Mouse (Mus musculus): Measurements from ENCODE around the gene Rbpjl.

Gene Rbpjl

GRCm38 (mm10) chr2:164448921-164449320 is 46.0 kb downstream of the Rbpjl start:
- DNase-seq = no peak

- no peak for DNase-seq
Measured at GRCm38 (mm10) chr2:164449341-164450042, 46.6 kb downstream of the Rbpjl start.

GRCm38 (mm10) chr2:164452000-164452676 is 49.2 kb downstream of the Rbpjl start:
- no peak for DNase-seq

- no peak for DNase-seq
Measured at GRCm38 (mm10) chr2:164453047-164453757, 50.3 kb downstream of the Rbpjl start.

GRCm38 (mm10) chr2:164453887-164454500 is 51.1 kb downstream of the Rbpjl start:
- no peak for DNase-seq

- no peak for DNase-seq
Measured at GRCm38 (mm10) chr2:164454846-164455245, 51.9 kb downstream of the Rbpjl start.

GRCm38 (mm10) chr2:164455421-164456190 is 52.7 kb downstream of the Rbpjl start:
- no peak for DNase-seq

GRCm38 (mm10) chr2:164456413-164456812 is 53.5 kb downstream of the Rbpjl start:
- no peak for DNase-seq

- no peak for DNase-seq
Measured at GRCm38 (mm10) chr2:164456864-164457300, 53.9 kb downstream of the Rbpjl start, which contains the start of gene Sys1. Gene Sys1, plus strand, starts transcription at chr2:164456964.

- no peak for DNase-seq
Measured at GRCm38 (mm10) chr2:164457942-164458341, 55.0 kb downstream of the Rbpjl start.

- DNase-seq = no peak
Measured at GRCm38 (mm10) chr2:164458535-164458934, 55.6 kb downstream of the Rbpjl start.

- peak; percentile 97 for DNase-seq
Measured at GRCm38 (mm10) chr2:164460745-164461551, 58.0 kb downstream of the Rbpjl start, which contains the start of gene Gm20458. Gene Gm20458, plus strand, starts transcription at chr2:164460967.

Data from cerebellum, adult 11 months (tissue).